Mouse (Mus musculus): ENCODE results near the gene Lrmda.

DNA sequence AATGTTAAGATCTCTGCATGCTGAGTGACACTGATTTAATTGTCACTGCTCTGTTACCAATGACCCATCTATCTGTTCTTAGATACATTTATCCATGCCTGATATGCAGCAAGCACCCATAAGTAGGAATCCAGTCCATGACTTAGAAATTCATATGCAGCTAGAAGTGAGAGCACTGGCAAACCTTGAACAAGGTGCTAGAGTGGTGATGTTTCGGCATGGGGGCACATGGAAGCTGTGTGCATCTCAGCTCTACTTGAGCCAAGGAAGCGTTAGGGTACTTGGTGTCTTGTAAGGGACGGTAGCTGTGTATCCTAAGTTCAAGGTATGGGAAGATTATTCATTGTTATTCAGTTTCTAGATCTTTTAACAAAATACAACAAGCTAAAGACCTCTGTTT lies 896.0 kb downstream of the Lrmda start:
- TF ChIP-seq CTCF (conservative IDR thresholded peaks at IDR 0.05; ENCODE audit: low read length) (no peak), POU5F1 (IDR thresholded peaks at IDR 0.05; ENCODE audit: borderline replicate concordance, low read length) (no peak)
